Mouse (Mus musculus) ES-Bruce4 (cell line): ENCODE data around the gene Hcfc1. TPM values are rescaled to one million over a fixed set of nuclear protein-coding genes. Genes with fewer than 3 reads are reported as not detected.

Experiments
- H3K27ac ChIP-seq: 2 replicates; pipeline ENCODE4 v1.5.1; 2012; ENCODE audit warnings: low read length, inconsistent platforms; ENCODE audit not compliant: insufficient read depth
- H3K27me3 ChIP-seq: 2 replicates; pipeline ENCODE4 v1.6.1; 2012; ENCODE audit warnings: mild to moderate bottlenecking, low read length, inconsistent platforms; ENCODE audit not compliant: control insufficient read depth, poor library complexity, insufficient read depth, severe bottlenecking
- H3K36me3 ChIP-seq: 2 replicates; pipeline ENCODE4 v1.6.1; 2012; ENCODE audit warnings: inconsistent platforms, mild to moderate bottlenecking, low read length, moderate library complexity; ENCODE audit not compliant: control insufficient read depth, poor library complexity, insufficient read depth, severe bottlenecking
- H3K4me1 ChIP-seq: one replicate; pipeline ENCODE4 v1.8.1; 2011; ENCODE audit warnings: low read length; ENCODE audit not compliant: control insufficient read depth, insufficient read depth
- H3K4me3 ChIP-seq: 2 replicates; pipeline ENCODE4 v1.5.1; 2011; ENCODE audit warnings: low read depth, mild to moderate bottlenecking, low read length
- H3K9ac ChIP-seq: 2 replicates; pipeline ENCODE4 v1.6.1; 2012; ENCODE audit warnings: low read depth, mild to moderate bottlenecking, inconsistent platforms; ENCODE audit not compliant: poor library complexity, severe bottlenecking
- H3K9me3 ChIP-seq: replicated peaks from 2 replicates; pipeline ENCODE4 v1.6.1; 2012; ENCODE audit warnings: mild to moderate bottlenecking, low read length, inconsistent platforms; ENCODE audit not compliant: control insufficient read depth, poor library complexity, insufficient read depth, severe bottlenecking
- CTCF ChIP-seq: IDR thresholded peaks from one replicate; pipeline ENCODE4 v1.8.1; 2011; ENCODE audit warnings: low read depth, low read length
- EP300 ChIP-seq: IDR thresholded peaks from 2 replicates; pipeline ENCODE4 v1.6.1; 2011; ENCODE audit warnings: low read depth, low read length; ENCODE audit not compliant: insufficient read depth
- POLR2A ChIP-seq: IDR thresholded peaks from one replicate; pipeline ENCODE4 v1.8.1; 2011; ENCODE audit warnings: low read length; ENCODE audit not compliant: insufficient read depth
- polyA plus RNA-seq: library from polyadenylated mRNA; stranded (reverse); fragments of >200 nt; gene quantifications from 2 replicates; pipeline ENCODE4 v1.2.4, GENCODE M21; 2011; ENCODE audit warnings: low read depth; ENCODE audit not compliant: missing spikeins, insufficient read depth, insufficient read length

Hcfc1 gene
- polyA plus RNA-seq, 1 experiment, result 91.4 TPM

GRCm38 (mm10) chrX:73930402-73931062 lies 35.6 kb downstream of the Hcfc1 start, which contains the start of gene Renbp:
TSS of gene Renbp (minus strand) at chrX:73930850.
- Histone ChIP-seq H3K27me3 (no peaks in the 10 kb centered on the region), H3K36me3 (peaks cover 19% of the 10 kb centered on the region), H3K27ac (peak within 1 kb of the TSS; percentile 49), H3K9me3 (no peaks in the 10 kb centered on the region), H3K4me3 (peak within 1 kb of the TSS; percentile 93), H3K4me1 (no peaks in the 10 kb centered on the region), H3K9ac (peak within 1 kb of the TSS; percentile 72)
- TF ChIP-seq POLR2A (peak; percentile 27), EP300 (no peak)

- H3K27ac ChIP-seq, result peak overlapping the region; percentile 63
- TF ChIP-seq EP300 (no peak), POLR2A (no peak), CTCF (no peak)
- H3K9ac ChIP-seq, result peak overlapping the region; percentile 68
- peak overlapping the region; percentile 83 for H3K4me3 ChIP-seq
- H3K4me1 ChIP-seq, result no peaks in the 10 kb centered on the region
- no peaks in the 10 kb centered on the region for H3K27me3 ChIP-seq
- H3K36me3 ChIP-seq, result peaks cover 19% of the 10 kb centered on the region; the same call in 1 of the 2 replicates
- H3K9me3 ChIP-seq, result no peaks in the 10 kb centered on the region
Observed at GRCm38 (mm10) chrX:73922550-73922882, 43.6 kb downstream of the Hcfc1 start.

GRCm38 (mm10) chrX:73921823-73922549 lies 44.2 kb downstream of the Hcfc1 start, which contains the start of the genes Arhgap4 and Naa10:
TSS of gene Arhgap4 (minus strand) at chrX:73921870.
TSS of gene Naa10 (minus strand) at chrX:73921944.
- peak within 1 kb of the TSS; percentile 92 for H3K4me3 ChIP-seq
- H3K9me3 ChIP-seq, result no peaks in the 10 kb centered on the region
- peak within 1 kb of the TSS; percentile 63 for H3K27ac ChIP-seq
- H3K27me3 ChIP-seq, result no peaks in the 10 kb centered on the region
- no peaks in the 10 kb centered on the region for H3K4me1 ChIP-seq
- peak within 1 kb of the TSS; percentile 68 for H3K9ac ChIP-seq
- TF ChIP-seq EP300 (no peak), POLR2A (no peak), CTCF (no peak)
- peaks cover 17% of the 10 kb centered on the region; the same call in 1 of the 2 replicates for H3K36me3 ChIP-seq

- peaks cover 15% of the 10 kb centered on the region; the same call in 1 of the 2 replicates for H3K36me3 ChIP-seq
- peak overlapping the region; percentile 92 for H3K4me3 ChIP-seq
- TF ChIP-seq EP300 (no peak), POLR2A (no peak), CTCF (no peak)
- no peaks in the 10 kb centered on the region for H3K27me3 ChIP-seq
- peak overlapping the region; percentile 68 for H3K9ac ChIP-seq
- H3K4me1 ChIP-seq, result no peaks in the 10 kb centered on the region
- peak overlapping the region; percentile 33; the same call in 1 of the 2 replicates for H3K27ac ChIP-seq
- H3K9me3 ChIP-seq, result no peaks in the 10 kb centered on the region
Observed at GRCm38 (mm10) chrX:73921285-73921822, 44.8 kb downstream of the Hcfc1 start.

- Histone ChIP-seq H3K4me3 (no peak overlapping the region), H3K27me3 (no peaks in the 10 kb centered on the region), H3K9me3 (no peaks in the 10 kb centered on the region), H3K9ac (no peak overlapping the region), H3K36me3 (peaks cover 11% of the 10 kb centered on the region; the same call in 1 of the 2 replicates), H3K27ac (no peak overlapping the region), H3K4me1 (no peaks in the 10 kb centered on the region)
- TF ChIP-seq CTCF (no peak), EP300 (no peak), POLR2A (no peak)
Observed at GRCm38 (mm10) chrX:73918631-73919030, 47.5 kb downstream of the Hcfc1 start.
